Mouse (Mus musculus): Measurements from ENCODE around the gene Dnajb6. TPM values are rescaled to one million over a fixed set of nuclear protein-coding genes. Genes with fewer than 3 reads are reported as not detected.
"Not testable (repeated sequence)": the region's sequence is repeated elsewhere in the genome, so short reads cannot be mapped to it uniquely, and the experiment has no call there.

Gene Dnajb6
- polyA plus RNA-seq, 1 experiment = 64.5 TPM

DNA sequence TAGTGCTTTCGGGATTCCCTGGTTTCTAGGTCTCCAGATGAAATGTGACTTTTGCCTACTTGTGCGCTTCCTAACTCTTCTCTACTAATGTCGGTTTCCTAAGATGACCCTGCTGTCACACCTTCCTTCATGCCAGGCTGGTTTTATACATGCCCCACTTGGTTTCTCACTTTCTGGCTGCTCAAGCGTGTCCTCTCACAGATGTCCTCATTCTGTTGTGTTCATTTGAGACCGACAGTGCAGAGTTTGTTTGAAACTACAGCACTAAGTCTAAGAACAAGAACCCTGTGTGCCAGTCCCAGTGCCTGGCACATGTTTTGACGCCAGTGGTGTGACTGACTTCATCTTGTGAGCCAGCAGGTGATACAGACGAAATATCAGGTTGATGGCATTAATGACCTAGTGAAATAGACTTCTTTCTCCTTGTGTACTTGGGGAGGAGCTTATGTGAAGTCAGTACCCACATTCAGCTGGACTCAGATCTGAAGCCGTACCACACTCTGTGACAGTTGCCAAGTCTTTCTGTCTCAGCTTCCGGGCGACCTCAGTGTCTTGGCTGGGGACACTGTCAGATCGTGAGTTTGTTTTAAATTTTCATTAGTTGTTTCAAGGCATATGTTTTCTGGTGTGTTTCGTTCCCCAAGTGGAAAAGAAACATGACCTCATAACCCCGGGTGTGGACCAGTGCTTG, 38.1 kb downstream of the Dnajb6 start:
- H3K27me3 ChIP-seq (ENCODE audit: control insufficient read depth, insufficient read depth, low read length) = no peaks in the 10 kb centered on the region
- DNase-seq = no peak
- no peak overlapping the region for H3K4me3 ChIP-seq (ENCODE audit: control insufficient read depth, insufficient read depth, low read length)
- H3K4me1 ChIP-seq (replicated peaks; ENCODE audit: control insufficient read depth, insufficient read depth, low read length) = no peaks in the 10 kb centered on the region
- H3K27ac ChIP-seq (ENCODE audit: control insufficient read depth, insufficient read depth, low read length) = no peak overlapping the region
- WGBS = 95% methylated on average over 13 of the region's 13 CpGs
- peaks cover 21% of the 10 kb centered on the region; the same call in 1 of the 2 replicates for H3K36me3 ChIP-seq (ENCODE audit: control insufficient read depth, insufficient read depth, low read length)
- TF ChIP-seq CTCF (IDR thresholded peaks at IDR 0.05; ENCODE audit: borderline replicate concordance, control insufficient read depth, extremely low read depth, insufficient read depth, low read length, poor library complexity) = no peak
- no peak for TF ChIP-seq POLR2A (IDR thresholded peaks at IDR 0.05; ENCODE audit: control insufficient read depth, extremely low read depth, insufficient read depth, low read length, poor library complexity)

DNA sequence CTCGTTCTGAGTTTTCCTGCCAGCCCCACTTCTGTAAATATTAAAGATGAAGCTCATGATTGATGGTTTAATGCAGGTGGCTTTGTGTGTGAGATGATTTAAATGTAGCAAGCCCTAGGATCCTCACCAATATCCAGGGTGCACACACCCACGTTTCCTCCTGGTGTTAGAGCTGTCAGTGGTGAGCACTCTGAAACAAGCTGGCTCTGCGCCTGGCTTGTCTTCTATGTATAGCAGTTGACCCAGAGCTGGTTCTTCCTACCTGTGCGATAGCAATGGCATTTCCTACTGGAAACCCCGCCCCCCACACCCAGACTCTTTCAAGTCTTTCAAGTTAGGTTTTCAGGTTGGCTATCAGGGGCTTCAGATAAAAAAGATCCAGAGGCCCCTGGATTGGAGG, 39.9 kb downstream of the Dnajb6 start:
- Histone ChIP-seq H3K36me3 (ENCODE audit: control insufficient read depth, insufficient read depth, low read length) (peaks cover 9% of the 10 kb centered on the region; the same call in 1 of the 2 replicates), H3K4me1 (replicated peaks; ENCODE audit: control insufficient read depth, insufficient read depth, low read length) (no peaks in the 10 kb centered on the region), H3K4me3 (ENCODE audit: control insufficient read depth, insufficient read depth, low read length) (no peak overlapping the region), H3K27ac (ENCODE audit: control insufficient read depth, insufficient read depth, low read length) (no peak overlapping the region), H3K27me3 (ENCODE audit: control insufficient read depth, insufficient read depth, low read length) (no peaks in the 10 kb centered on the region)
- no peak for TF ChIP-seq CTCF (IDR thresholded peaks at IDR 0.05; ENCODE audit: borderline replicate concordance, control insufficient read depth, extremely low read depth, insufficient read depth, low read length, poor library complexity)
- TF ChIP-seq POLR2A (IDR thresholded peaks at IDR 0.05; ENCODE audit: control insufficient read depth, extremely low read depth, insufficient read depth, low read length, poor library complexity) = no peak
- no peak for DNase-seq
- 85% methylated on average over 5 of the region's 5 CpGs for WGBS

DNA sequence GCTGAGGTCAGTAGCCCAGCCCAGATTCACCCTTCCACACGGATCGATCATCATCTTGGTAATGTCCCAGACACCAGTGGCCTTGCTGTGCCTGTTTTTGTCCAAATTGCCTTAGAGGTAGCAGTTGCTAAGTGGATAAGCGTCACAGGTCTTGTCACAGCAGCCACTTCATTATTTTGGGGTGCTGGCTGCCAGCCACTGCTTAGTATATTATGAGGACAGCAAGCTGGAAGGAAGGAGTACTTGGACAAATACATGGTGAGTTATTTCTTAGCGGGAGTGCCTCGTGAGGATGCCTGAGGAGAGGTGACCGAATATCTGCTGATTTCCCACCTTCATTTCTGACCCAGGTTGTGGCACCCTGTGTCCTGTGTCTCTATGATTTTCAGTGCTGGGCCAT, 42.5 kb downstream of the Dnajb6 start:
- WGBS = over 99% methylated on average over 6 of the region's 6 CpGs
- Histone ChIP-seq H3K36me3 (ENCODE audit: control insufficient read depth, insufficient read depth, low read length) (peaks cover 18% of the 10 kb centered on the region; the same call in 1 of the 2 replicates), H3K4me3 (ENCODE audit: control insufficient read depth, insufficient read depth, low read length) (no peak overlapping the region), H3K4me1 (replicated peaks; ENCODE audit: control insufficient read depth, insufficient read depth, low read length) (no peaks in the 10 kb centered on the region), H3K27ac (ENCODE audit: control insufficient read depth, insufficient read depth, low read length) (no peak overlapping the region), H3K27me3 (ENCODE audit: control insufficient read depth, insufficient read depth, low read length) (no peaks in the 10 kb centered on the region)
- TF ChIP-seq POLR2A (IDR thresholded peaks at IDR 0.05; ENCODE audit: control insufficient read depth, extremely low read depth, insufficient read depth, low read length, poor library complexity) (no peak), CTCF (IDR thresholded peaks at IDR 0.05; ENCODE audit: borderline replicate concordance, control insufficient read depth, extremely low read depth, insufficient read depth, low read length, poor library complexity) (no peak)
- DNase-seq = no peak

DNA sequence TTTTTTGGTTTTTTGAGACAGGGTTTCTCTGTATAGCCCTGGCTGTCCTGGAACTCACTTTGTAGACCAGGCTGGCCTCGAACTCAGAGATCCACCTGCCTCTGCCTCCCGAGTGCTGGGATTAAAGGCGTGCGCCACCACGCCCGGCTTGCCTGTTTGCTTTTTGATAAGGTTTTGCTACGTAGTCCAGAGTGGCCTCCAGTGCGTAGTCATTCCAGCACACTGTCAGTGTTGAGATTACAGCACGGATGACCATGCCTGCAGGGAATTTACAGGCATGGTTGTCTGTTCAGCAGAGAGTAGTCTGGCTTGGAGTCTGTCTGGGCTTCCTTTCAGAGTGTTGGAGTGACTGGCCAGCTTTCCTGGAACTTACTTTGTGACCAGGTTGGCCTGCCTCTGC, 44.2 kb downstream of the Dnajb6 start:
- not testable (repeated sequence) for H3K4me1 ChIP-seq (replicated peaks; ENCODE audit: control insufficient read depth, insufficient read depth, low read length); H3K27ac ChIP-seq (ENCODE audit: control insufficient read depth, insufficient read depth, low read length); H3K27me3 ChIP-seq (ENCODE audit: control insufficient read depth, insufficient read depth, low read length); DNase-seq; H3K4me3 ChIP-seq (ENCODE audit: control insufficient read depth, insufficient read depth, low read length)
- WGBS = 95% methylated on average over 9 of the region's 9 CpGs
- H3K36me3 ChIP-seq (ENCODE audit: control insufficient read depth, insufficient read depth, low read length) = peaks cover 18% of the 10 kb centered on the region; the same call in 1 of the 2 replicates

DNA sequence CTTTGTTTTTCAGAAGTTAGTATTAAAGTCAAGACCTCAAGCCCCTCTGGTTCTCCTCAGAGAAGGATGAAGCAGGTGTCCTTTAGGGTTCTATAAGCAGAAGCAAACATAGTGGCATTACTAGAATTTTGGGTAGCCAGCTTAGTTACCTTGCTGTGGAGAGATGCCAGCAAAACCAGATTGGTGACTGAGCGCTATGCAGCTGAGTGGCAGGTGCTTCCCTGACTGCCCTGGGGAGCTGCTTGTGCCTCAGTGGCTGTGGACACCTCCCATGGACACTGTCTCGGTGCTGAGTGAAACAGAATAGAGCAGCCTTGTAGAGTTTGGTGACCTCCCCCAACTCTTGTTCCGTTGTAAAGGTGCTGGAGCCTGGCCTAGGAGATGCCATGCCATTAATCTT, 46.8 kb downstream of the Dnajb6 start:
- no peak overlapping the region for H3K27ac ChIP-seq (ENCODE audit: control insufficient read depth, insufficient read depth, low read length)
- H3K36me3 ChIP-seq (ENCODE audit: control insufficient read depth, insufficient read depth, low read length) = peaks cover 15% of the 10 kb centered on the region; the same call in 1 of the 2 replicates
- 97% methylated on average over 3 of the region's 3 CpGs for WGBS
- no peaks in the 10 kb centered on the region for H3K4me1 ChIP-seq (replicated peaks; ENCODE audit: control insufficient read depth, insufficient read depth, low read length)
- no peak overlapping the region for H3K4me3 ChIP-seq (ENCODE audit: control insufficient read depth, insufficient read depth, low read length)
- TF ChIP-seq CTCF (IDR thresholded peaks at IDR 0.05; ENCODE audit: borderline replicate concordance, control insufficient read depth, extremely low read depth, insufficient read depth, low read length, poor library complexity) (no peak), POLR2A (IDR thresholded peaks at IDR 0.05; ENCODE audit: control insufficient read depth, extremely low read depth, insufficient read depth, low read length, poor library complexity) (no peak)
- DNase-seq = no peak
- no peaks in the 10 kb centered on the region for H3K27me3 ChIP-seq (ENCODE audit: control insufficient read depth, insufficient read depth, low read length)

DNA sequence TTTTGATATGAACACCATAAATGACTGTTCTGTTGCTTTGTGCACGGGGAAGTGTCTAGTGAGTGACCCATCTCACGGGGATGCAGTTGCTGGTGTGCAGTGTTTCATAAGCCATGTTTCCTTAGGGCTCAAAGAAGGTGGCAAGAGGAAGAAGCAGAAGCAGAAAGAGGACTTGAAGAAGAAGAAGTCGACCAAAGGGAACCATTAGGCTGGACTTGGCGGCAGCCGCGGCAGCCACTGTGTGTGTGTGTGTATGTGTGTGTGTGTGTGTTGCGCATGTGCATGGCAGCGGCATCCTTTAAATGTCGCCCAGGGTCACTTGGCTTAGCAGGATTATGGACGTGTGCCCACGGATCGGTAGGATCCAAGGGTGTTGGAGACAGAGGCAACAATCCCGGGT, 49.4 kb downstream of the Dnajb6 start:
- not testable (repeated sequence) for H3K27me3 ChIP-seq (ENCODE audit: control insufficient read depth, insufficient read depth, low read length); H3K4me1 ChIP-seq (replicated peaks; ENCODE audit: control insufficient read depth, insufficient read depth, low read length); DNase-seq; H3K4me3 ChIP-seq (ENCODE audit: control insufficient read depth, insufficient read depth, low read length); H3K36me3 ChIP-seq (ENCODE audit: control insufficient read depth, insufficient read depth, low read length); H3K27ac ChIP-seq (ENCODE audit: control insufficient read depth, insufficient read depth, low read length)
- WGBS = 91% methylated on average over 9 of the region's 13 CpGs

DNA sequence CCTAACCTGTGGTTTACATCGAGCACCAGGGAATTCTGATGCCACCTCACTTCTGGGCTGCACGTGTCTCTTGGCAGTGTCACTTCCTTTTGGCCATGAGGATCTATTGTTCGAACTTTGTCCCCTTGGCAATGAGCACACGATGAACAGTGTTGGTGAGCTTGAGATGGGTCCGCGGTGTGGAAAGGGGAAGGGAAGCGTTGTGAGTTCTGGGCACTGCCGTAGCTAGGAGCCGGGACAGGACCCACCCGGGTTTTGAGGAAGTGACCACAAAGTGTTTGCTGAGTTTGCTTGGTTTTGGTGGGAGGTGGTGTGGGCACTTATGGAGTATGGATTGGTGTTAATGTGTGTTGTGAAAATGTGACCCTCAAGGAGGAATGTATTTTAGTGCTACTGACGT, 50.5 kb downstream of the Dnajb6 start:
- H3K4me3 ChIP-seq (ENCODE audit: control insufficient read depth, insufficient read depth, low read length); H3K36me3 ChIP-seq (ENCODE audit: control insufficient read depth, insufficient read depth, low read length); H3K27me3 ChIP-seq (ENCODE audit: control insufficient read depth, insufficient read depth, low read length); DNase-seq; H3K27ac ChIP-seq (ENCODE audit: control insufficient read depth, insufficient read depth, low read length); H3K4me1 ChIP-seq (replicated peaks; ENCODE audit: control insufficient read depth, insufficient read depth, low read length): not testable (repeated sequence)
- WGBS = 94% methylated on average over 1 of the region's 11 CpGs

DNA sequence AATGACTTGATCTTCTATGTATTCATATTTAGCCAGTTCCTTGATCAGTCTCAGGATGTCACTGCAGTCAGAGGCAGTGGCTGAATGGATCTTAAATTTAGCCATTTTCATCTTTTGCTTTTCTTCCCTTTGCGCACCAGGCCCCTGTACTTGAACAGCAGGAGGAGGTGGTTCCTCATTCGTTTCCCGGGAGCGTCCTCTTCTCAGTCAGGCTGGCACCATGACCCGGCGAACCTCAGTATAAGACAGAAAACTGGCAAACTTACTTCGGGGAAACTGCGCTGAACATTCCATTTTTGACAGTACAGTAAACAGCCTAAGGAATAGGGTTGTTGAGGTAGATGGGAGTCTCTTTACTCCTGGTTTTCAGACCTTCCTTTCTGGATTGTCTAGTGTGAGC, 59.4 kb downstream of the Dnajb6 start:
- H3K4me3 ChIP-seq (ENCODE audit: control insufficient read depth, insufficient read depth, low read length); H3K4me1 ChIP-seq (replicated peaks; ENCODE audit: control insufficient read depth, insufficient read depth, low read length); H3K27ac ChIP-seq (ENCODE audit: control insufficient read depth, insufficient read depth, low read length); DNase-seq; H3K36me3 ChIP-seq (ENCODE audit: control insufficient read depth, insufficient read depth, low read length); H3K27me3 ChIP-seq (ENCODE audit: control insufficient read depth, insufficient read depth, low read length): not testable (repeated sequence)
- WGBS = 93% methylated on average over 8 of the region's 8 CpGs

Measured in thymus, adult 2 months (tissue).